Mouse (Mus musculus): ENCODE results near the gene Arhgap24. TPM values are rescaled to one million over a fixed set of nuclear protein-coding genes. Genes with fewer than 3 reads are reported as not detected.

Arhgap24 gene
- total and polyA plus RNA-seq, 3 experiments = 34.7 to 51.6 (median 47.9) TPM

DNA sequence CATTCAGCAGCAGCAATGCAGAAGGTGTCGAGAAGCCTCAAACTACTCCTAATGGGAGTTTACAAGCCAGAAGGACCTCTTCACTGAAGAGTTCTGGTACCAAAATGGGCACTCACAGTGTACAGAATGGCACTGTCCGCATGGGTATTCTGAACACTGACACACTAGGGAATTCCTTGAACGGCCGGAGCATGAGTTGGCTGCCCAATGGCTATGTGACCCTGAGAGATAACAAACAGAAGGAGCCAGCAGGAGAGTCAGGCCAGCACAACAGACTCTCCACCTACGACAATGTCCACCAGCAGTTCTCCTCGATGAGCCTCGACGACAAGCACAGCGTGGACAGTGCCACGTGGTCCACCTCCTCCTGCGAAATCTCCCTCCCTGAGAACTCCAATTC is 411.0 kb downstream of the Arhgap24 start:
- H3K9ac ChIP-seq (ENCODE audit: insufficient read depth, low read depth) = no peak overlapping the region
- no peak overlapping the region for H3K27ac ChIP-seq (ENCODE audit: insufficient read depth, low read depth)
- H3K4me1 ChIP-seq (ENCODE audit: control insufficient read depth in 1 of 2, insufficient read depth in 2 of 2) = no peaks in the 10 kb centered on the region
- DNase-seq (ENCODE audit: extremely low read depth) = no peak
- TF ChIP-seq MXI1 (IDR thresholded peaks at IDR 0.05; ENCODE audit: low read depth, low read length) (no peak), USF2 (conservative IDR thresholded peaks at IDR 0.05; ENCODE audit: low read depth, low read length) (no peak), UBTF (IDR thresholded peaks at IDR 0.05; ENCODE audit: low read depth, low read length) (no peak), SIN3A (IDR thresholded peaks at IDR 0.05; ENCODE audit: low read length) (no peak), MAZ (IDR thresholded peaks at IDR 0.05; ENCODE audit: low read depth, low read length) (no peak), GABPA (IDR thresholded peaks at IDR 0.05; ENCODE audit: insufficient replicate concordance, low read depth, low read length) (no peak)
- no peaks in the 10 kb centered on the region for H3K79me2 ChIP-seq (replicated peaks; ENCODE audit: control insufficient read depth, extremely low read depth, insufficient read depth, poor library complexity, severe bottlenecking)
- no peak overlapping the region for H3K4me3 ChIP-seq (replicated peaks in 1 of 3; ENCODE audit: low read depth in 2 of 3, low read length in 2 of 3, poor library complexity in 1 of 3)
- H3K9me3 ChIP-seq (replicated peaks; ENCODE audit: low read length) = no peaks in the 10 kb centered on the region
- dilution Hi-C loops (cut with MboI; ENCODE audit: extremely low pct_ligation_motif_present, extremely low pct_unique_long_range_greater_than_20kb, low sequenced_read_pairs) (no loop called here), in situ Hi-C loops (cut with MboI; ENCODE audit: low pct_ligation_motif_present, low pct_unique_long_range_greater_than_20kb, low sequenced_read_pairs) (no loop called here)
- H3K4me2 ChIP-seq (ENCODE audit: insufficient read depth, low read depth, poor library complexity, severe bottlenecking) = no peak overlapping the region
- peaks cover 20 to 87% of the 10 kb centered on the region in 2 experiments for H3K36me3 ChIP-seq (replicated peaks in 1 of 2; ENCODE audit: control insufficient read depth in 1 of 2, insufficient read depth in 1 of 2, low read length in 1 of 2)
- no peaks in the 10 kb centered on the region for H3K27me3 ChIP-seq (replicated peaks)

DNA sequence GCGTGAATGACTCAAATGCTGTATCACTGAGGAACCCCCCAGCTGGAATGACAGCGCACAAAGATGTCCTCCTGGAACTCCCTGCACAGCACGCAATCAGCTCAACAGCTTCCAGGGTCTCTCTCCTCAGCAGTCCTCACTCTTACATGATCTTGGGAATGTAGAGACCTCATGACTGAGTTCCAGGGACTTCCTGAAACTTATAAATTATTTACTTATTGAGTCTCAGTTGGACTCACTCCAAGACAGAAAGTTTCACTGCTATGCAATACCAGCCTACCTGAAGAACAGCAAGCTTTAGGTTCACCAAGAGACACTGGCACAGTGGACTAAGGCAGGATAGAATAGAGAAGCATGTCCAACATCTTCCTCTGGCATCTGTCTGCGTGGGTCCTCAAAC is 417.1 kb downstream of the Arhgap24 start:
- no peaks in the 10 kb centered on the region for H3K9me3 ChIP-seq (replicated peaks; ENCODE audit: low read length)
- no peak for TF ChIP-seq MEF2A (IDR thresholded peaks at IDR 0.05; ENCODE audit: borderline replicate concordance, low read depth, low read length)
- TF ChIP-seq ETS1 (conservative IDR thresholded peaks at IDR 0.05; ENCODE audit: low read depth, low read length) = no peak
- TF ChIP-seq POLR2A (IDR thresholded peaks at IDR 0.05; ENCODE audit: low read depth, low read length) = no peak
- no peak for TF ChIP-seq TBP (conservative IDR thresholded peaks at IDR 0.05; ENCODE audit: low read depth, low read length)
- TF ChIP-seq USF1 (IDR thresholded peaks at IDR 0.05; ENCODE audit: low read depth, low read length) = no peak
- TF ChIP-seq MXI1 (IDR thresholded peaks at IDR 0.05; ENCODE audit: low read depth, low read length) = no peak
- TF ChIP-seq GABPA (IDR thresholded peaks at IDR 0.05; ENCODE audit: insufficient replicate concordance, low read depth, low read length) = no peak
- TF ChIP-seq PAX5 (IDR thresholded peaks at IDR 0.05; ENCODE audit: low read length) = no peak
- no peak for TF ChIP-seq SMC3 (IDR thresholded peaks at IDR 0.05; ENCODE audit: low read depth, low read length)
- TF ChIP-seq BHLHE40 (IDR thresholded peaks at IDR 0.05; ENCODE audit: low read depth, low read length) = no peak
- no peak for TF ChIP-seq KAT2A (IDR thresholded peaks at IDR 0.05; ENCODE audit: insufficient replicate concordance, low read length)
- TF ChIP-seq E2F4 (IDR thresholded peaks at IDR 0.05; ENCODE audit: insufficient replicate concordance, low read depth, low read length) = no peak
- no peak for TF ChIP-seq ZMIZ1 (IDR thresholded peaks at IDR 0.05; ENCODE audit: low read depth, low read length)
- TF ChIP-seq POLR2AphosphoS2 (IDR thresholded peaks at IDR 0.05; ENCODE audit: low read depth, low read length) = no peak
- TF ChIP-seq MAFK (IDR thresholded peaks at IDR 0.05; ENCODE audit: insufficient replicate concordance, low read length) = no peak
- TF ChIP-seq JUN (IDR thresholded peaks at IDR 0.05; ENCODE audit: insufficient read depth, low read depth, low read length) = no peak
- no peak for TF ChIP-seq ZC3H11A (IDR thresholded peaks at IDR 0.05; ENCODE audit: low read depth, low read length)
- no peak for TF ChIP-seq MAX (IDR thresholded peaks at IDR 0.05; ENCODE audit: low read length)
- no peak overlapping the region for H3K9ac ChIP-seq (ENCODE audit: insufficient read depth, low read depth)
- dilution Hi-C loops (cut with MboI; ENCODE audit: extremely low pct_ligation_motif_present, extremely low pct_unique_long_range_greater_than_20kb, low sequenced_read_pairs) = no loop called here
- DNase-seq (ENCODE audit: extremely low read depth) = no peak
- 0 out of 4 replicates have a peak, but pooled peaks cover 0 to 2% of the 10 kb centered on the region in 2 experiments for H3K4me1 ChIP-seq (ENCODE audit: control insufficient read depth in 1 of 2, insufficient read depth in 2 of 2)
- H3K27me3 ChIP-seq (replicated peaks) = no peaks in the 10 kb centered on the region
- in situ Hi-C loops (cut with MboI; ENCODE audit: low pct_ligation_motif_present, low pct_unique_long_range_greater_than_20kb, low sequenced_read_pairs) = no loop called here
- H3K36me3 ChIP-seq (replicated peaks in 1 of 2; ENCODE audit: control insufficient read depth in 1 of 2, insufficient read depth in 1 of 2, low read length in 1 of 2) = peaks cover 16 to 76% of the 10 kb centered on the region in 2 experiments
- H3K4me2 ChIP-seq (ENCODE audit: insufficient read depth, low read depth, poor library complexity, severe bottlenecking) = no peak overlapping the region
- no peak overlapping the region for H3K4me3 ChIP-seq (replicated peaks in 1 of 3; ENCODE audit: low read depth in 2 of 3, low read length in 2 of 3, poor library complexity in 1 of 3)
- H3K79me2 ChIP-seq (replicated peaks; ENCODE audit: control insufficient read depth, extremely low read depth, insufficient read depth, poor library complexity, severe bottlenecking) = no peaks in the 10 kb centered on the region
- no peak overlapping the region for H3K27ac ChIP-seq (ENCODE audit: insufficient read depth, low read depth)
